Mouse (Mus musculus) kidney, embryonic 16.5 days (tissue): ENCODE results near the gene Mamdc4. TPM values are rescaled to one million over a fixed set of nuclear protein-coding genes. Genes with fewer than 3 reads are reported as not detected.

Source experiments
- ATAC-seq: fragments of 200-750 bp; cut with Nextera tagmentation; 2 replicates; pipeline ENCODE4 v1.8.0; 2017; ENCODE audit warnings: moderate TSS enrichment; ENCODE audit not compliant: low FRiP score, low TSS enrichment
- H3K27ac ChIP-seq: fragments of 300-500 bp; sonication (generic); 2 replicates; pipeline ENCODE4 v1.5.1; 2014; ENCODE audit warnings: low read length
- H3K27me3 ChIP-seq: fragments of 300-500 bp; sonication (generic); 2 replicates; pipeline ENCODE4 v1.6.1; 2014; ENCODE audit warnings: low read length, control low read depth, mixed read lengths; ENCODE audit not compliant: insufficient read depth
- H3K36me3 ChIP-seq: fragments of 300-500 bp; sonication (generic); 2 replicates; pipeline ENCODE4 v1.6.1; 2014; ENCODE audit warnings: low read length, control low read depth, mixed read lengths; ENCODE audit not compliant: insufficient read depth
- H3K4me1 ChIP-seq: fragments of 300-500 bp; sonication (generic); 2 replicates; pipeline ENCODE4 v1.6.1; 2014; ENCODE audit warnings: low read length, control low read depth, mixed read lengths; ENCODE audit not compliant: insufficient read depth
- H3K4me2 ChIP-seq: fragments of 300-500 bp; sonication (generic); replicated peaks from 2 replicates; pipeline ENCODE4 v1.6.1; 2014; ENCODE audit warnings: low read depth, low read length
- H3K4me3 ChIP-seq: fragments of 300-500 bp; sonication (generic); 2 replicates; pipeline ENCODE4 v1.5.1; 2014; ENCODE audit warnings: mild to moderate bottlenecking, low read length
- H3K9ac ChIP-seq: fragments of 300-500 bp; sonication (generic); replicated peaks from 2 replicates; pipeline ENCODE4 v1.6.1; 2014; ENCODE audit warnings: low read length
- H3K9me3 ChIP-seq: fragments of 300-500 bp; sonication (generic); 2 replicates; pipeline ENCODE4 v1.6.1; 2016; ENCODE audit warnings: low read length, control low read depth
- WGBS: fragments of 180-500 bp; shearing (Covaris S2); extraction: QIAGEN DNeasy Blood & Tissue Kit; methylation state at CpG from one replicate; pipeline ENCODE4 v1.1.7; 2014; 5-methylcytosine and 5-hydroxymethylcytosine counted together
- polyA plus RNA-seq: library from polyadenylated mRNA; unstranded; fragments of >200 nt; fragmentation: Nextera tagmentation; extraction: Ambion mirVana; gene quantifications from 2 replicates; pipeline ENCODE4 v1.2.1, GENCODE M21; 2015

Gene Mamdc4
- polyA plus RNA-seq, 1 experiment from 2014 or later = 14.7 TPM

GRCm38 (mm10) chr2:25583571-25583970 lies 8.9 kb upstream of the Mamdc4 start:
- H3K9me3 ChIP-seq = no peaks in the 10 kb centered on the region
- no peak overlapping the region for H3K9ac ChIP-seq
- peaks cover 45% of the 10 kb centered on the region for H3K36me3 ChIP-seq
- no peak overlapping the region for H3K4me2 ChIP-seq
- ATAC-seq = no peak
- peaks cover 32% of the 10 kb centered on the region for H3K4me1 ChIP-seq
- H3K4me3 ChIP-seq = no peak overlapping the region
- peaks cover 27% of the 10 kb centered on the region for H3K27me3 ChIP-seq
- 57% methylated on average over 4 of the region's 4 CpGs for WGBS
- no peak overlapping the region for H3K27ac ChIP-seq

GRCm38 (mm10) chr2:25583120-25583481 lies 8.5 kb upstream of the Mamdc4 start:
- no peak overlapping the region for H3K4me2 ChIP-seq
- no peak for ATAC-seq
- H3K4me3 ChIP-seq = no peak overlapping the region
- peaks cover 31% of the 10 kb centered on the region for H3K27me3 ChIP-seq
- H3K4me1 ChIP-seq = peaks cover 36% of the 10 kb centered on the region
- 82% methylated on average over 6 of the region's 6 CpGs for WGBS
- H3K9me3 ChIP-seq = no peaks in the 10 kb centered on the region
- peaks cover 40% of the 10 kb centered on the region for H3K36me3 ChIP-seq
- no peak overlapping the region for H3K9ac ChIP-seq
- no peak overlapping the region for H3K27ac ChIP-seq

- Histone ChIP-seq H3K27me3 (peaks cover 36% of the 10 kb centered on the region), H3K9ac (no peak overlapping the region), H3K4me1 (peaks cover 41% of the 10 kb centered on the region), H3K4me2 (no peak overlapping the region), H3K27ac (no peak overlapping the region), H3K9me3 (no peaks in the 10 kb centered on the region), H3K4me3 (no peak overlapping the region), H3K36me3 (peaks cover 36% of the 10 kb centered on the region)
- WGBS = 48% methylated on average over 12 of the region's 12 CpGs
- ATAC-seq = no peak
Observed at GRCm38 (mm10) chr2:25582466-25583119, 7.9 kb upstream of the Mamdc4 start.

GRCm38 (mm10) chr2:25581901-25582301 lies 7.3 kb upstream of the Mamdc4 start:
- Histone ChIP-seq H3K9ac (no peak overlapping the region), H3K4me3 (no peak overlapping the region), H3K27me3 (peaks cover 43% of the 10 kb centered on the region), H3K27ac (no peak overlapping the region), H3K4me2 (no peak overlapping the region), H3K36me3 (peaks cover 29% of the 10 kb centered on the region), H3K4me1 (peaks cover 48% of the 10 kb centered on the region), H3K9me3 (no peaks in the 10 kb centered on the region)
- ATAC-seq = no peak
- 32% methylated on average over 6 of the region's 6 CpGs for WGBS

GRCm38 (mm10) chr2:25581294-25581864 lies 6.7 kb upstream of the Mamdc4 start, which contains the start of gene Ajm1:
TSS of gene Ajm1 (minus strand) at chr2:25581757.
- WGBS = 6% methylated on average over 19 of the region's 19 CpGs
- H3K4me2 ChIP-seq = peak within 1 kb of the TSS; percentile 74
- peaks cover 26% of the 10 kb centered on the region for H3K36me3 ChIP-seq
- no peak within 1 kb of the TSS for H3K27ac ChIP-seq
- H3K4me3 ChIP-seq = peak within 1 kb of the TSS; percentile 42
- peak; percentile 60 for ATAC-seq
- no peaks in the 10 kb centered on the region for H3K9me3 ChIP-seq
- H3K9ac ChIP-seq = peak within 1 kb of the TSS; percentile 27
- H3K27me3 ChIP-seq = peaks cover 49% of the 10 kb centered on the region
- peaks cover 48% of the 10 kb centered on the region for H3K4me1 ChIP-seq

GRCm38 (mm10) chr2:25580621-25581101 lies 6.0 kb upstream of the Mamdc4 start:
- peaks cover 55% of the 10 kb centered on the region for H3K27me3 ChIP-seq
- no peak overlapping the region for H3K9ac ChIP-seq
- ATAC-seq = no peak
- H3K4me1 ChIP-seq = peaks cover 51% of the 10 kb centered on the region
- no peak overlapping the region for H3K4me2 ChIP-seq
- no peak overlapping the region for H3K27ac ChIP-seq
- no peaks in the 10 kb centered on the region for H3K9me3 ChIP-seq
- H3K36me3 ChIP-seq = peaks cover 24% of the 10 kb centered on the region
- WGBS = 50% methylated on average over 6 of the region's 6 CpGs
- H3K4me3 ChIP-seq = no peak overlapping the region

GRCm38 (mm10) chr2:25579737-25580460 lies 5.3 kb upstream of the Mamdc4 start:
- Histone ChIP-seq H3K4me1 (peaks cover 55% of the 10 kb centered on the region), H3K27ac (no peak overlapping the region), H3K27me3 (peaks cover 55% of the 10 kb centered on the region), H3K4me3 (peak overlapping the region; percentile 29), H3K4me2 (peak overlapping the region; percentile 46), H3K36me3 (peaks cover 17% of the 10 kb centered on the region), H3K9me3 (no peaks in the 10 kb centered on the region), H3K9ac (no peak overlapping the region)
- 5% methylated on average over 27 of the region's 27 CpGs for WGBS
- ATAC-seq = no peak

- Histone ChIP-seq H3K27me3 (peaks cover 55% of the 10 kb centered on the region), H3K27ac (no peak overlapping the region), H3K36me3 (peaks cover 9% of the 10 kb centered on the region; the same call in 1 of the 2 replicates), H3K9me3 (no peaks in the 10 kb centered on the region), H3K9ac (no peak overlapping the region), H3K4me2 (peak overlapping the region; percentile 46), H3K4me1 (peaks cover 57% of the 10 kb centered on the region), H3K4me3 (peak overlapping the region; percentile 29)
- WGBS = 6% methylated on average over 77 of the region's 77 CpGs
- ATAC-seq = no peak
Observed at GRCm38 (mm10) chr2:25578796-25579736, 4.4 kb upstream of the Mamdc4 start.
